Mouse (Mus musculus) adrenal gland, adult 8-10 months (tissue): ENCODE results near the gene Tep1. TPM values are rescaled to one million over a fixed set of nuclear protein-coding genes. Genes with fewer than 3 reads are reported as not detected.
"Not testable (repeated sequence)": the region's sequence is repeated elsewhere in the genome, so short reads cannot be mapped to it uniquely, and the experiment has no call there.

Experiments used
- DNase-seq: peaks from one replicate; pipeline ENCODE4 v3.0.0; 2022
- total RNA-seq, 4 experiments: library from RNA; stranded (reverse); gene quantifications; 2 replicates each; pipeline ENCODE4 v1.2.4; 2022

Tep1 gene
- total RNA-seq, 4 experiments from 2014 or later, result 25.5 to 33.6 (median 25.9) TPM

DNA sequence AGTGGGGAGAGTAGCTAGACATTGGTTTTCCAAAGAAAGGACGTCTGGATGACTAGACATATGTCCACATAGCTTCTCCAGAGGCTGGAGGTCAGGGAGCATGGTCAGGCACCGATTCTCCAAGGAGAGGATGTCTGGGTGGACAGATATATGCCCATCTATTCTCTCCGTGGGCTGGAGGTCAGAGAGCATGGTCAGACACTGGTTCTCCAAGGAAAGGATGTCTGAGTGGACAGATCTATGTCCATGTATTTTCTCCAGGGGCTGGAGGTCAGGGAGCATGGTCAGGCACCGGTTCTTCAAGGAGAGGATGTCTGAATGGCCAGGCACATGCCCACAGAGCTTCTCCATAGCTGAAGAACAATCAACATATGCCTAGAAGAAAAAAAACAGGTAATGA is 2.1 kb downstream of the Tep1 start:
- DNase-seq, result no peak

GRCm38 (mm10) chr14:50866966-50867365 is 3.4 kb downstream of the Tep1 start:
- no peak for DNase-seq

DNA sequence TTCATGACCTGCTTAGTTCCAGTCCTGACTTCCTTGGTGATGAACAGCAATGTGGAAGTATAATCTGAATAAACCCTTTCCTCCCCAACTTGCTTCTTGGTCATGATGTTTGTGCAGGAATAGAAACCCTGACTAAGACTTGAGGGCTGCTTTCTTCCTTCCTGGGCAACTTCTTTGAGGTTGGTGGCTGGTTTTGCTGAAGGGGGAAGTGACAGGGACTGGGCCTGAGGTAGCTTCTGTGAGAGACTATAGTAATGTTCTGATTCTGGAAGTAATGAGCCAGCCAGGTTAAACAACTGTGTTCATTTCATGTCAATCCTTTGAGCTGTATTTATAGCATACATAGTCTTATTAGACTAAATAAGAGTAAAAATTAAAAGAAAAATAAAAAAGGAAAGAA is 5.4 kb downstream of the Tep1 start:
- not testable (repeated sequence) for DNase-seq

DNA sequence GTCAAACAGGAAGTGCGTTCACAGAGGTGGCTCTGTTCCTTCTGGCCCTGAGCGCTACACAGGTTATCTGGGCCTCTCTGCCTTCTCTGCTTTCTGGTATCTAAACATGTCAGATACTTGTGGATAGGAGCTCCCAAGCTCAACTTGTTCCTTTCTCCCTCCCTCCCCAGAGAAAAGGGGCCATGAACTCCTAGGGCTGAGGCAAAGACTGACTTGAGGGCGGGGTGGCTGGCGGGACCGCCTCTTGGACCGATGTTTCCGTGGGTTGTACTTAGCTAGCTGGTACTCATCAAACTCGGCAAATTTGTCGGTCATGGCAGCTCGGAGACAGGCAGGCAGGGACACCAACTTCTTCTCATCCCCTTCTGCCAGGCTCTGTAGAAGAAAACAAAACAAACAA is 7.7 kb downstream of the Tep1 start:
- DNase-seq, result no peak

DNA sequence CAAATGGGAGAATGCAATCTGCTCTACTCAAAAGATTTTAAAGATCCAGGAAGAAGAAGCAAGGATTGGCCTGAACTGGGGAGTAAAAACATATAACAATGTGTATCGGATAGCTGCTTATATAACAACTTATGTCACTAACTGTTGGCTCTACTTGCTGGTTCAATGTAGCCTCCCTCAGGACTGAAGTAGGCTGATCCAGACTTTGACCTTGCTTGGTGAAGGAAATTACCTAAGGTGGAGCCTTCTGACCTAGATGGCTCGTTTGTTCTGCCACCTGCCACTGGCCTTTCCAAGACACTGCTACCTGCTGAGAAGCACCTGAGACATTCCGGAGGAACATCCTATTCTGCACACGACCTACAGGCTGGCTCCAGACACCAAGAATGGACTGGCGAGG is 14.6 kb downstream of the Tep1 start:
- no peak for DNase-seq

DNA sequence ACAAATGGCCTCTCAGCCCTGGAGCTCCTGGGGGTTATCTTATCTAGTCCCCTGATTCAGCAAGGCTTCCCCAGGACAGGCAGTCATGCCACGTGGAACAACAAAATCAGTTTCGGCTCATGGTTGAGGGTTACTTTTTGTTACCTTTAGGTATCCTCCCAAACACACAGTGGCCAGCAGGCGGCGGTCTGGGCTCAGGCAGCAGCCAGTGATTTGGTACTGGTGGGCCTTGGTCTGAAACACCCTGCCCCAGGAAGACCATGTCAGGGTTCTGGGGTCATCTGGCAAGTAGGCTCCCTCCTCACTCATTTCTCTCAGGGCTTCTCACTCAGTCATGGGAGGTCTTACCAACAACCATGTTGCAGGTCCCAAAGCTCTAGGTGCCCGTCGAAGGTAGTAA is 33.1 kb downstream of the Tep1 start:
- no peak for DNase-seq

DNA sequence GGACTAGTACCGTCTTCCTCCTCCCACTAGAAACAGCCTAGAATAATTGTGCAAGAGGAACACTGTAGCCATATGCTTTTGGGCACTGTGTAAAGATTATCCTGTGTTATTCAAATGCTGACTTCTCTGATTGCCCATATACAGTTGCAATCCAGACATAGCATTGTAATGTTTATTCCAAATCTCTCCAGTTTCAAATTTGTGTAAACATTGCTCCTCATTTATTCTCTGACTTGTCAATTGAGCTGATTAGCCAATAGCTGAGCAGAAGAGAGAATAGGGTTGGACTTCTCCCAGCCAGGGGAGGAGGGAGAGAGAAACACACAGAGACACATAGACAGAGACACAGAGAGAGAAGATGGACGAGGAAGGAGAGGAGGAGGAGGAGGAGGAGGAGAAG is 35.9 kb downstream of the Tep1 start:
- no peak for DNase-seq

DNA sequence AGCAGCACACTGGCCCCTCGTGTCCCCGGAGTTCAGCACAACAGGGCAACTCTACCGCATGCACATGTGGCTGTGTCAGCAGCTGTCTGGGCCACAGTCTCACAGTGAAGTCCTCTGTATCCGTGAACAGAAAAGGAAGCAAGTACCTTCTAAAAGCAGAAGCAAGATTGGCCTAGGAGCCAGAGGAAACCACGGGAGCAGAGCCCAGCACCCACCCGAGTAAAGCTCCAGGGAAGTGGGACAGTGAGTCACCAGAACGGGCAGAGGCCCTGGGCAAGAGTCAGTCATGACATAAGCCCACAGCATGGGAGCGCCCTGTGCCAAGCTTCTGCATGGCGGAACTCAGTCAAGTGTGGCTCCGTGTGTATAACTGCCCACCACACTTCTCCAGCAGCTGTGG is 36.4 kb downstream of the Tep1 start:
- DNase-seq, result peak; percentile 19

DNA sequence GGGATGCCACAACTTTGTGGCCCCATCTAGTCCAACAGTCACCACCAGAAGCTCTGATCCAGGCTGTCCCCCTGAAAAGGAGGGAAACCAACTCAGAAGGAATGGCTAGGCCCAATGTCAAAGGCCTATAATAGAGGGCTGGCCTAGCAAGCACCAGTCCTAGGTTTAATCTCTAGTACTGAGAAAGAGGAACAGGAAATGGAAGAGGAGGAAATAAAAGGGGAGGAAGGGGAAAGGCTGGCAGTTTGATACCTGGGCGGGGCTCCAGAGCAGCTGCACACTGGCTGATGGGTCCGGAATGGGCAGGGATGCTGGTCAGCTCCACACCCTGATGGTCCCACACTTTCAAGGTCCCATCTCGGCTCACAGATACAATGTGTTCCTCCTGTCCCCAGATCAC is 40.5 kb downstream of the Tep1 start:
- DNase-seq, result no peak

DNA sequence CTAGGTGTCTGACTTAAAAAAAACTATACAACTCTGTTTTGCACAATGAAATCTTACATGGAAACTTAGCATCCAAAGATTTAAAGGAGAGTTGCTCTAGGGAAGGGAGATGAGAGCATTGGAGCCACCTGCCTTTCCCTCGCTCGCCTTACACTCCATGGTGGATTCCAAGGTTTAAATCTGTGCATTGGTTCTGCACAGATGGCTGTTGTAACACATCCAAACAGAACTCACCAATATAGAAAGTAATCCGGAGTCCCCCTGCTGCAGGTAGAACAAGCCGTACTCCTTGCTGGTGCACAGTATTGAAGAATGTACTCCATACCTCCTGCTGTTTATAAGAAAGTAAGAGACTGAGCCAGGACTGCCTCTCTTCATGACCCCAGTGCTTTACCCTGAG is 43.8 kb downstream of the Tep1 start:
- DNase-seq, result no peak

DNA sequence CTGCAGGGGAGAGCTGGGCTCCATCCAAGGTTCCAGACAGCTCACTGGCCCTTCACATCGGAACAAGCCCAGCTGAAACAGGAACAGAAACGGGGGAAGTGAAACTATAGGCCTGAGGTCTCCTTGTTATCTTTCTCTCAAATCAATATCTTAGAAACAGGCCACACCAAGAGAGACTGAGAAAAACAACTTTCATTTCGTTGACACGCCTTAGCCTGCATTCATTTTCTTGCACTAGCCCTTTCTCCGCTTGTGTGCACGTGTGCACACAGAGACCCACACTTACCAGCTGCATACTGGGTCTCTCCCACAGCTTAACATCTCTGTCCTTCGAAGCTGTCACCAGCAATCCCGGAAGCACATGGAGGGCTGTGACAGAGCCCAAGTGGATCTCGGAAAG is 46.1 kb downstream of the Tep1 start:
- no peak for DNase-seq

DNA sequence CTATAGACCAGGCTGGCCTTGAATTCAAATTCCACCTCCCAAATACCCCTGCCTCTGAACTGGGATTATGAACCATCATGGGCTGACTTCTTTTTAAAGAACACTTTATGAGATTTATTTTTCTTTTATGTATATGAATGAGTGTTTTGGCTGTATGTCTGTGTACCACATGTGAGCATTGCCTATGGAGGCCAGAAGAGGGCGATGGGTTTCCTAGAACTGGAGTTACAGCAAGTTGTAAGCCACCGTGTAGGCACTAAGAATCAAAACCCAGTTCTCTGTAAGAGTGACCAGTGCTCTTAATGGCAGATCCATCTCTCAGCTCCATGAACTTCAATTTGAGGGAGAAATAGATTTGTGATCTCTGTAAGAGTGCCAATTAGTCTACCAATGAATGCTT is 47.1 kb downstream of the Tep1 start:
- DNase-seq, result no peak

GRCm38 (mm10) chr14:50813060-50813459 is 57.3 kb downstream of the Tep1 start:
- DNase-seq, result no peak

DNA sequence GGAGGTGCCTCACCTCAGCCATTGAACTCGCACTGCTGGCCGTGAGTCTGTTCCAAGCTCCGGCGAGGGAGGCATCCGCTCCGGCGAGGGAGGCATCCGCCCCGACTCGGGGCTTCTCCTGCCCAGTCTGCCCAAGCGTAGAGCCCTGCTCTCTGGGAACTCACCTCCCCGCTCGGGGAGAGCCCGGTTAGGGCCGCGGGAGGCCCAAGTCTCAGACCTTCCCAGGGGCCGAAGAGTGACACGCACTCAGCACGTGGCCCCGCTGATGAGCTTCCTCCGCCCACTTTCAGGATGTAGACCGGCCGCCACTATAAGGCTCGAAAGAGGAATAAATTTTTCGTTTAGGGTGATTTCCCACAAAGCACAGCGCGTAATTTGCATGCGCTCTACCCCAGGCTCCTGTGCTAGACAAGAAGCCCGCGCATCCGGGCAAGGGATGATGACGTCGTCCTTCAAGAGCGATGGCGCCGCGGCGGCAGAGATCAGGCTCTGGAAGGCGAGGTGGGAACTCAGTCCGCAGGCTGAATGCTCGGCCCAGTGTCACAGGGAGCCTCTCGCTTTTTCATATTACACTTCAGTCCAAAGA is 62.8 kb downstream of the Tep1 start, which contains the start of the genes Ccnb1ip1 and Parp2:
Gene Ccnb1ip1, minus strand, starts transcription at position 246 of the 586 bp plus-strand sequence.
Gene Parp2, plus strand, starts transcription at position 355 of the 586 bp plus-strand sequence.
- peak; percentile 97 for DNase-seq

DNA sequence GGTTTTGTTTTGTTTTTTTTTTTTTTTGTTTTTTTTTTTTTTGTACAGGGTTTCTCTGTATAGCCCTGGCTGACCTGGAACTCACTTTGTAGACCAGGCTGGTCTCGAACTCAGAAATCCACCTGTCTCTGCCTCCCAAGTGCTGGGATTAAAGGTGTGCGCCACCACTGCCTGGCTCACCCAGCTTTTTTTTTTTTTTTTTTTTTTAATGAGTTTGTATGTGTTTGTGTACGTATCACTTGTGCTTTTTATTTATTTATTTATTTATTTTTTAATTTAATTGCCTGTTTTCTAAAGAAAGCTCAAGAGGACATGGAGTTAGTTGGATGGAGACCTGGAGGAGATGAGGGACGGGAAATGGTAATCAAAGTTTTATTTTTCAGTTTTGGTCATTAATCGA is 63.9 kb downstream of the Tep1 start:
- DNase-seq, result not testable (repeated sequence)

DNA sequence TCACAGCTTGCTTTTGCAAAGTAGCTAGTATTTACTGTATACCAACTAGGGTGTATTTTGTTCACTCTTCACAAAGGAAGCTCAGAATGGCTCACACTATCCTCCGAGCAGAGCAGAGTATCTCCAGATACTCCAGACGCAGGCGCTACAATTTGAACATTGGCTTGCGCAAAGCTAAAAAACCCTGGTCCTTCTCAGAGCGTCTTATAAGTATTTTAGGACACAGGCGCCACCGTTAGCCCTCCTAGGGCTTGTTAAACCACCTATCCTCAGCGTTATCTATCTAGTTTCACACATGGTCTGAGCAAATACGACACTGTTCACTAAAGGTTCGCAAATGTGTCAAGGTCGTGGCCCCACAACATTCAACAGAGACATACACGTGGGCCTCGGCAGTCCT is 65.7 kb downstream of the Tep1 start:
- no peak for DNase-seq

- DNase-seq, result no peak
Measured at GRCm38 (mm10) chr14:50802843-50803562, 67.4 kb downstream of the Tep1 start.

DNA sequence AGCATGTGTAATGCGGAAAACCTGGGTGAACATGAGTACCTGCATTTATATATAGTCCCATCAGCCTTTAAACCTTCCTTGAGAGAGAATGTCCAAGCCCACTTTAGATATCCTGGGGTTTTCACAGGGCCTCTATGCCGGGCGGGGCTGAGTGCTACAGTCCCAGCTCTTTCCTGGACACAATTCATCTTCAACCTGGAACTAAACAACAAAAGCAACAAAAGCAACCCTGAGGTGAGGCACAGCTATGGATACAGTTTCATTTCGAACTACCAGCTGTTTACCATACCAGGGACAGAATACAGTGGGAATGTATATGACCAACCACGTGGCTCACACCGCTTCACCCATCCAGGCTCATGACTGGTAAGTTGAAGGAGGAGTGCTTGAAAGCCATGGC is 67.9 kb downstream of the Tep1 start:
- DNase-seq, result no peak

DNA sequence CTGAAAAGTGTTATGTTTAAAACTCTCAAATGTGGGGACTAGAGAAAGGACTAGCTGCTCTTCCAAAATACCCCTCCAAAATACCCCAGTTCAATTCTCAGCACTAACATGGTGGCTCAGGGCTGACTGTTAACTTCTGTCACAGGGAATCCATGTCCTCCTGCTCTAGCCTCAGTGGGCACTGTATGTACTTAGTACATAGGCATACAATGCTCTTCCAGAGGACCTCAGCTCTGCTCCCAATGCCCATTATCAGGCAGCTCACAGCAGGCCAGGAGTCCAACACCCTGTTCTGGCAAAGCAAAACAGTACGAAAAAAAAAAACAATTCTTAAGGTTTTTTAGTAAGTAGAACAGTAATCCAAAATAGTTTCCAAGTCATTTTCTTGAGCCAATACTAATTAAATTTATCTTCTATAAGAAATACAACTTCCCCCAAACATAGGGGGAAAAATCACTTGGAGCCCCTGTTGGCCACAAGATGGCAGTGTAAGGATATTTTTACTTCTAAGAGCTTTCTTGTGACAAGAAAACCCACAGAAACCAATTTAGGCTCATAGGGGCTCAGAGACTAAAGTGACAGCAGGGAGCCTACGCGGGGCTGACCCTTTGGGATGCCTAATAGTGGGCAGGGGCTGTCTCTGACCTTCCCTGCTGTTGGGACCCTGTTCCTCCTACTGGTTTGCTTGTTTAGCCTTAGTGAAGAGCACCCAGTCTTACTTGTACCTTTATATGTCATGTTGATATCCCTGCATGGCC is 70.7 kb downstream of the Tep1 start:
- no peak for DNase-seq

- DNase-seq, result no peak
Measured at GRCm38 (mm10) chr14:50798512-50798911, 71.8 kb downstream of the Tep1 start.

- DNase-seq, result no peak
Measured at GRCm38 (mm10) chr14:50796464-50796863, 73.9 kb downstream of the Tep1 start.

DNA sequence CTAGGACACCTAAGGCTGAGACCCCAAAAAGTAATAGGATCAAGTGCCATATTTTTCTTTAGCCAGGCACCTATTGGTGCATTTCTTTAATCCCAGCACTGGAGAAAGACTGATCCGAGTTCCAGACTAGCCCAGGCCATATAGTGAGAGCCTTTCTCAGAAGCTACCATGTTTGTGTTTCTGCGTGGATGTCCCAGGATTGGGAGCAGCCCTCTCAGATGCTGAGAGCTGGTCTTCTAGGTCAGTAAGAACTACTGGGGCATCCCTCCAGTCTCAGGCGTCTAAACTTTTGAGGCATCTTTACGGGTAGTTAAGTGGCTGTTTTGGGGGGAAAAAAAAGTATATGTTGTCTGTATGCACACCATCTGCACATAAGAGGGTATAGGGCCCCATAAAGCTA is 74.4 kb downstream of the Tep1 start:
- no peak for DNase-seq

DNA sequence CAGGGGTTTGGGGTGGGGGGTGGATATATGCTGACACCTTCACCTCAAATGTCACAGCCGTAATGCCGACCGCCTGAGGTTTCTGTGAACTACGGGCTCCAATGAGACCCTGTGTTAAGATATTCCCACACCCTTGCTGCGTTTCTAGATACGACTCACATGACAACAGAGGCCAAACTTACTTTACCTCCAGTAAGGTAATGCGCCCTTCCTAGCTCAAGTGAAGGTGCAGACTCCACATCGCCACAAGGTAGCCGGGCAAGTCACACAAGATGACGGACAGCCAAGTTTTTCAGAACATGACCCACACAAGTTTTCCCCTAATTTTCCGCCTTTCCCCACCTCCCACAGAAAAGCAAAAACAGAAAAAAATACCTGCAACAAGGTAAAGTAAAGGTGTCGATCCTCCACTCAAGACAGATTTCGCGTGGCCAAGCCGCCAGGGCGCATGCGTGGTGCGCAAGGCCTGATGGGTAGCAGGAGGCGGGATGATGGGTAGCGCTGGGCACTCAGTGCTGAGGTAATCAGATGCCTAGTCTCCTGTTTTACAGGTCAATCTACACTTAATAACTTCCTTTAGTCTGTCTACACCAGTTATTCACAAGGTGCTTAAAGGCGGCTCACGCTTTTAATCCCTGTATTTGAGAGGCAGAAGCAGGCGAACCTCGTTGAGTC is 75.0 kb downstream of the Tep1 start:
- no peak for DNase-seq
